Mouse (Mus musculus) megakaryocyte-erythroid progenitor cell, adult 5-6 weeks (primary cell): Measurements from ENCODE around the gene Cdcp1. TPM values are rescaled to one million over a fixed set of nuclear protein-coding genes. Genes with fewer than 3 reads are reported as not detected.

Experiments used
- ATAC-seq: replicated peaks from 2 replicates; pipeline ENCODE4 v1.8.0; 2016; ENCODE audit warnings: mild to moderate bottlenecking, inconsistent platforms; ENCODE audit not compliant: severe bottlenecking, poor library complexity, low FRiP score, low TSS enrichment
- total RNA-seq, 2 experiments: library from RNA; stranded (forward) in 1 of 2; stranded (reverse) in 1 of 2; fragments of 200-1000, 215-1000 nt in 1 of 2; fragments of >200 nt in 1 of 2; fragmentation: Nextera tagmentation in 1 of 2; gene quantifications; 2 replicates each; pipeline ENCODE4 v1.2.3; 2014 to 2017

The Cdcp1 gene
- total RNA-seq (2014; fragmentation: Nextera tagmentation) (0.57 and 1.2 TPM in 2 replicates), total RNA-seq (2017) (0.38 and 0.72 TPM in 2 replicates)

DNA sequence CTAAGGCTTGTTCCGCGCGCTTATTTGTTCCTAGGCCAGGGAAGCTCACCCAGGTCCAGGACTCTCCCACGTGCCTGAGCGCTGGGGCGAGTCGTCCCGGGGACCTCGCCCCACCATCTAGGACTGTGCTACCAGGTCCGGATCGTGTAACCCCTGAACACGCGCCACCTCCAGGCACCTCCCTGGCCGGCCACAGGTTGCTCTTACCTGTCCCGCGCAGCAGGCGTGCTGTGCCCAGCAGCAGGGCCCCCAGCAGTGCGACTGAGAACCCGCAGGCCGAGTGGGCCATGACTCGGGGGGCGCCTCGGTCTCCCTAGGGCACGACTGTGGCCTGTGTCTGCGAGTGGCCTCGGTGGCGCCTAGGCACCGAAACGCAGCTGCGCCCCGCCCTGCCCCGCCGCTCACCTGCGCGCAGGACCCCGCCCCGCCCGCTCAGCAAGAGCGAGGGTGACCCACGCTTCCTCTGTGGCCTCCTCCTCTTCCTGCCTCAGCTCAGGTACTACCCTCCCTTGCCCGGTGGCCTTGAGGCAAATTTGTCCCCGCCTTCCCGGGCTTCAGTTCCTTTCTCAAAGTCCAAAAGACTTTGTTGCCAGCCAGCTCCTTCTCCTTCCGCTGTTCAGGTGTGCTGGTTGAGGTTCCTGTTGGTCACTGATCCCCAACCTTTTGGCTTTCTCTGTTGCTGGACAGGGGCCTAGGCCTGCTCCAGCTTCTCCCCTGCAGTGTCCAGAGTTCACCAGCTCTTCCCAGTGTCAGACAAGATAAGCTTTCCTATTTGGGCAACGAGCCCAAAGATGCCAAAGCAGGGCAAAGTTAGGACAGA lies at the start of gene Cdcp1:
Cdcp1 (minus strand) TSS at position 418 of the 820 bp plus-strand sequence.
- peak; percentile 47 for ATAC-seq

DNA sequence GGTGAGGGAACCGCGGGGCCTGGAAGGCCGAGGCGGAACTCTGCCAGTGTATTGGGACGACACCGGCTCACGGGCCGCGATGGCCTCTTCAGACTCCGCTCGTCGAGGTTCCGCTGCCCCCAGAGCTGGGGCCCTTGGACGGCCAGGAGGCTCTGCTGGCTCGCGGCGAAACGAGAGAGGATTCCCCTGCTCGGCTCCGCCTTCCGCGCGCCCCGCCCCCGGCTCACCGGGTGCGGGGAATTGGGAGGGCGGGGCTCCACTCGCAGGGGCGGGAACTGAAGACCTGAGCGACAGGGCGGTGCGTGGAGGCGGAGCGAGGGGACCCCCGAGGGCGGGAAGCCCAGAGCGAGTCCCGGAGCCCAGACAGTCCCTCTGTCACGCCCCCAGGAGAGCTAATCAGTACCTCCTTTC lies 44.8 kb upstream of the Cdcp1 start, which contains the start of gene Tmem158:
Tmem158 (minus strand) TSS at position 154 of the 411 bp plus-strand sequence.
- peak; percentile 96 for ATAC-seq

DNA sequence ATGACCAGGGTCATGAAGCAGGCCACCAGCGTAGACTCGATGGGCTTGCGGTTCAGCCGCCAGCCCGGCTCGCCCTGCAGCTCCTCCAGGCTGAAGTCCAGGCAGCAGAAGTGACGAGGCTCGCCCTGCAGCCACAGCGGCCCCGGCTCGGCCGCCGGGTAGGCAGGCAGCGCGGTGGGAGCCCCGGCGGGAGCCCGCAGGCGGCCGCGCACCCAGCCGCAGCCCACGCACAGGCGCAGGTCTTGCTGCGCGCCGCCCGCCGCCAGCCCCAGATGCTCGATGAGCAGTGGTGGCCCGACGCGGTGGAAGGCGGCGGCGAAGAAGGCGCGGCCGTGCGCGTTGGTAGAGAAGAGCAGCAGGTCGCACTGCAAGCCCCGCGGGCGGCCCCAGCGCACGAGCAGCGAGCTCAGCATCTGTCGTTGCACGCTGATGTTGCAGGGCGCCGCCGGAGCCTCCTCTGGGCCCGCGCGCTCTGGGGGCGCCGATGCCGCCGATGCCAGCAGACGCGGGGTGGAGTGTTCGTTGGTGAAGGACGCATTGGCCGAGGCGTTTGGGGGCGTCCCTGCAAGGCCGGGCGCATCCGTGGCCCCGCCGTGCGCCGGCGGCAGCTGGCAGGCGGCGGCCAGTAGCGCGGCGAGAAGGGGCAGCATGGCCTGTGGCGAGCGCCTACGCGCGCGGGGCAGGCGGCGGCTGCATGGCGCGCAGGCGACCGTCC lies 44.2 kb upstream of the Cdcp1 start:
- ATAC-seq: peak; percentile 13

DNA sequence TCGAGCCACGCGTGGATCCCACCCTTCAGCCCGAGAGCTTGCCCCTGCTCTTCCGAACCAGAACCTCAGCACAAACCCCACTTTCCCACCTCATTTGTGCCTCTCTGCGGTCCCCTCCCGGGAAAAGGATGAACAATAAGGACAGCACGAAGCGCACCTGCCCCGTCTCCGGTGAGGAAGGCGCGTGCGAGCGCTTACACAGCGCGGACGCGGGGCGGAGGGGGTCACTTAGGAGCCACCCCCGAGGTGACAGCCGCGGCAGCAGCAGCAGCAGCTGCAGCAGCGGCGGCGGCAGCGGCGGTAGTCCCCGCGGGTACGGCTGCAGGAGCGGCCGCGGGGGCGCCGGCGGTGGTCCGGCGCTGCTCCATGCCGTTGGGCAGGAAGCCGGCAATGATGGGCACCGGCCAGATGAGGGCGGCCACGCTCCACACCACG lies 43.6 kb upstream of the Cdcp1 start:
- no peak for ATAC-seq

DNA sequence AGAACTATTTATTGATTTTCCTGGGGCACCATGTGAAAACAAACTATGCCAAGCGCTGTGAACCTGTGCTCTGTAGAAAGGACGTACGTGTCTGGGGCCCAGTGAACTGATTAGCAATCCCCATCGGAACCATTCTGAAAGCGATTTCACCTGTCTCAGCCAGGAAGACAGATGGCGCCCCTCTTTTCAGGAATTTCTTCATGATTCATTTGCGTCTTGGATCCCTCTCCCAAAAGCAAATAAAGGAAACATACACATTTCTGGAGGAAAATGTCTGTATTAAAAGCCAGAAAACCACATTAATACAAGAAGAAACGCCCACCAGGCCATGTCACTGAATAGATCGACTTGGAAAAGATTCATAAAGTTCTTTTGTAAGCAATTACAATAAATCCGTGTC lies 43.0 kb upstream of the Cdcp1 start:
- no peak for ATAC-seq

DNA sequence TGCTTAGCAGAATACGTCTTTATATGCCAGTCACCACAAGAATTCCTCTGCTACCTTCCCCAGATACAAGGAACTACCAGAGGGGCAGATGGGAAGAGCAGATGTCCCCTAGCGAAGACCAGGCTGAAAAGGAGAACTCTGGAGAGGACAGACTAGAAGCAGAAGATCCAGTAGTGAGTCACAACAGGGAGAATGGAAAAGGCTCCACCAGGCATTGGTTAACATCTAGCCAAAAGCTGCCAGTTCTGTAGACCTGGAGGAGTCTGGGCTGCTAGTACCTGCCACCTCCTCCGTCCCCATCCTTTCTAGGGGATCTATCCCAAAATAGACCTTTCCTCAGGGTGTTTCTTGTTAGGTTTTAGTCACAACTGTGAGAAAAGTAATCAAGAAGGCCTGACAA lies 39.9 kb upstream of the Cdcp1 start:
- ATAC-seq: no peak

DNA sequence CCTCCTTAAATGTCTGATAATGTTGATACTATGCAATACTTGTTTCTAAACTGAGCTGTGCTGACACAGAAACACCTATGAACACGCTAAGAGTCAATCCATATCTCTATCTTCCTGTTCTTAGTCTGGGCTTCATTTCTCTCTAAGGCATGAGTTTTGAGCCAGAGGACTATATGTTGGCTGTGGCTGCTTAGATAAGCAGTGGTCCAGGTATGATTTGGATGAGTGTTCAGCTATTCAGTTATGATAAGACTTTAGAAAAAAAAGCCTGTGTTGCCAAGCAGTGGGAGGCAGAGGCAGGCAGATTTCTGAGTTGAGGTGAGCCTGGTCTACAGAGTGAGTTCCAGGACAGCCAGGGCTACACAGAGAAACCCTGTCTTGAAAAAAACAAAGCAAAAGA lies 32.2 kb upstream of the Cdcp1 start:
- ATAC-seq: peak; percentile 65; the same call in 1 of the 2 replicates

DNA sequence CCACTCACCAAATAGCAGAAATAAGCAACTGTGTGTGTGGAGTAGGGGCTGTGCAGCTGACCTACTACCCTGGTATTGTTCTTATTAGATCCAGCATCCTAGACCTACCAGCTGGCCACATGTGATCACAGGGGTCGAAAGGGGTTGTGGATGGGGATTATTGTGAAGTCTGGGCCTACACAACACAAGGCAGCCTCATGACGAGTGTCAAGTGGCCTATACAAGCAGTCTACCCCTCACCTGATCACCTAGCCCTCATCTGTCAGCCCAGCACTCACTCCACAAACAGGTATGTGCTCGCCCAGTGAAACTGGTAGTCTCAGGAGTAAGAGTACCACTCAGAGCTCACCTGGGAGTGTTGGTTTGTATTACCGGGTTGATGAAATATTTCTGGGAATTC lies 29.3 kb upstream of the Cdcp1 start:
- no peak for ATAC-seq

DNA sequence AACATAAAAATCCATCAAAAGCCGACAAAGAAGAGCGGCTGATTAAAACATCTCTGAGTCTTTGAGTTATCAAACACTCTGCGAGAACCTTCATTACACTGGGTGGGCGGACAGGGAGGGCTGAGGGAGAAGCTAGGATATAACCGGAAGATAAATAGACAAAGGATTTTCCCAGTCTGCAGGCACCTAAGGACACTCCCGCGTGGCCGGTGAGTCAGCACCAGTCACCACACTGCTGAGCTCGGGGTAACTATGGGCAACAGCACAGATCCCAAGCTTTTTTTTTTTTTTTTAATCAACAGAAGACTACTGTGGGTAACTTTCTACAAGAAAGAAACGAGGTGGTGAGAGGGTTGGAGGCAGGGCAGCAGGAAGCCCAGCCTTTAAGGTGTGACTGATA lies 28.1 kb upstream of the Cdcp1 start:
- no peak for ATAC-seq

DNA sequence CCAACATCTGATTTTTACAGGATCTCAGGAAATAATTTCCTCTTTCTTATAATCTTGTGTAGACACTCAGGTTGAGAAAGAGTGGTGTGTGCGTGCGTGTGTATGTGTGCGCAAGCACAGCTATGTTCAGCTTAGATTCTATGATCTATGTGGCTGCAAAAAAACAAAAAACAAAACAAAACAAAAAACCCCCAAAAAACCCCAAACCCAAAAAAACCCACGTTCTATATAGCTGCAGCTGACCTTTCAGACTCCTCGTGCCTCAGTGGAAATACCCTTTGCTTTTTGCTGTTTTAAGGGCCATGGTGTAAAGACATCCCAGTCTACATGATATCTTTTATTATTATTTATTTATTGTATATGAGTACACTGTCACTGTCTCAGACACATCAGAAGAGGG lies 25.4 kb upstream of the Cdcp1 start:
- ATAC-seq: no peak

DNA sequence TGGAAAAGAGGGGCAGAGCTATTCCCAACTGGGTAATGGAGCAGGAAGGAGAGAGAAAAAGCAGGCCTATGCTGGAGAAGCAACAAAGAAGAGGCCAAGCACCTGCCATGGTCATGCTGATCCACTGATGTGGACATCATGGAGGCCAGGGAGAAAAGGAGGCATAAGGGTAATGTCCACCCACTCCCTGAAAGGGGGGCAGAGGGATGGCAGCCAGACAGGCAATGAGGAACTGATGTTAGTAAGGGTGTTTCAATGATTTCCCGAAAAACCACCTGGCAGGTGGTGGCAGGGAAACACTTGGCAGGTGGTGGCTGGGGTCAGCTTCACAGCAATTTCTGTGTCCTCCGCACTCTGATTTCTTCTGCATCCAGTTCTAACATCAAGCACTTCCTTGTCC lies 24.9 kb upstream of the Cdcp1 start:
- ATAC-seq: no peak

DNA sequence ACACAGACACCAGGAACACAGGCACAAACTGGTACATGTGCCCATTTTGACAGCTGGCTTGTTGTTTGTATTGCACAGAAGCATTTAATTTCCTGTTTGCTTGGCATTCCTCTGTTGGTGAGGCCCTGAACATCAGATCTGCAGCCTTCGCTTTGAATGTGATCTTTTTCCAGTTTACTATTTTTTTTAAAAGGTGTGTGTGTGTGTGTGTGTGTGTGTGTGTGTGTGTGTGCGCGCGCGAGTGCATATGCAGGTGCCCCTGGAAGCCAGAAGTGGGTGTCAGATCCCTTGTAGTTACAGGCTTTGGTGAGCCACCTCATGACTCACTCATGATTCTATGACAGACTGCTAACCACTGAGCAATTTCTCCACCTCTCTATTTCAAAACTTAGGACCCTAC lies 24.4 kb upstream of the Cdcp1 start:
- no peak for ATAC-seq

DNA sequence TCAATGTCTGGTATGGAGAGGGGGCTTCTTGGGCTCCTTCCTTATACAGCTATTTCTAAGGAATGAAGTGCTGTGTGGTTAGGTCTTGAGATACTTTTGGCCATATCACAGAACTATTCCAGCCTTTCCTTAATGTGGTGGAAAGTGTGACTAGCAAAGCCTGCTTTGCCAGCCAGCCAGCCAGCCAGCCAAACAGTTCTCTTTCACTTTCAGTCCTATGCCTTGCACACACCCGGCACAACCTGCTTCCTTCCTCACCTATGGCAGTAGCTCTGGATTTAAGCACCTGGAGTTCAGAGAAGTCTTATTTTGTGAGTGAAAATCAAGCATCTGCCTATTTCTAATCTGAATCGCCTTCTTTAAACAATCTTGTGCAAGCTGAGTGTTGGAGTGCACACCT lies 23.8 kb upstream of the Cdcp1 start:
- ATAC-seq: no peak

DNA sequence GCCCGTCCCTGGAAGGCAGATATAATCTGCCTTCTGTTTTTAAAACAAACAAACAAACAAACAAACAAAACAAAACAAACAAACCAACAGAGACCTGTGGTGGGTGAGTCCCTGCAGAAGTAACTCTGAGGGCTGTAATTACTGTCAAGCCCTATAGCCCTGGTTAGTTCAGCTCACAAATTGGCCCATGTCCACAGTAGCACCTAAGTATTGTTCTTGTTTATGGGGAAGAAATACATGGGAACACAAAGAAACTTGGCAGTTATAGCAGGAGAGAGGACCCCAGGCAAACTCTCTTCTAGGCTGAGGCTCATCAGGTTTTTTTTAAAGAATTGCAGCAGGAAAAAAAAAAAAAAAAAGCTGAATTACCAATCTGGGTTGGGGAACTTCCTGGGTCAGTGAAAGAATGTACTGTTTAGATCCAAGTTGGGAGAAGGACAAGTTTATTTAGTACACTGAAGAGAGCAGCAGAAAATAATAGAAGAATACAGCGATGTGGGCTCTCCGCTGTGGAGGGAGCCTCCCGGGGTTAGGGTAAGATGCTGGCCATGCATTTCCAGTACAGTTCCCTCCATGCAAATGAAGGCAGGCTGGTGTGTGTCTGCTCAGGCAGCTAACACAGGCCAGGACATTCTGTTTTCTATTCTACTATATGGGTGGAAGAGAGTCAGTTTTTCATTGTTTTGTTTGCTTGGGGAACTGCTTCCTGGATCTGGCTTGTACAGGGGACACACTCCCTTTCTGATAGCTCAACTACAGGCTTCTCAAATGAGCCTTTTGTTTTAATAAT lies 22.6 kb upstream of the Cdcp1 start:
- ATAC-seq: no peak

DNA sequence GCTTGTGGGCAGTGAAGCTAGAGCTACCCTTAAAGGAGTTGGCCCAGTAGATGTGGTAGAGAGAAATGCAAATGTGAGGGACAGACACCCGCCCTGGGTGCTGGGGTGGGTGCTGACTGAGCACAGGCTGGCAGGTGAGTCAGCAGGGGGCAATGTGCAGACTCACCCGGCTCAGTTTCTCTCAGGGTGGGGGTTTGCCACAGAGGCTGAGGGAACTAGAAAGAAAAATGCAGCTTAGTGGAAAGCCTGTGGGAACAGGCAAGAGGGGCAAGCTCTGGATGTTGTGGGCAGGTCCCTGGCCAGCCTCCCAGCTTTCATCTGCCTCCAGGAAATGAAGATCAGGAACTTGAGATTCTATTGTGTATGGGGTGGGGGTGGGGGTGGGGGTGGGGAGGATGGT lies 21.9 kb upstream of the Cdcp1 start:
- 0 out of 2 replicates have a peak, but pooled peaks have one; percentile 24 for ATAC-seq

DNA sequence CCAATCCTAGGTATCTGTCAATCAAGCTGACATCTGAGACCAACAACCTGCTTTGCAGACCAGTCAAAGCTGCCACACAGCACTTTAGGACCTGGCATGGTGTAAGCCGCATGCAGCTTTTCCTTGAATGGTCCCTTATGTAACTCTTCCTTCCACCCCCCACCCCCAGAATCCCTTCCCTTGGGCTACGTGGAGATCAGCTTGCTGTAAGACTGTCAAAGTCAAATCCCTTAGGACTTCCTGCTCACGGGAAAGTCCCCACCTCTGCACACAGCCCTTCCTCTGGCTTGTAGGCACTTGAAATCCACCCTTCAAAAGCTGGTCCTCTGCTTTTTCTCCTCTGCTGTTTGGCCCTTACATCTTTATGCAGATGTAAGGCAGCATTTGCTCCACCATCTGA lies 19.8 kb upstream of the Cdcp1 start:
- no peak for ATAC-seq

DNA sequence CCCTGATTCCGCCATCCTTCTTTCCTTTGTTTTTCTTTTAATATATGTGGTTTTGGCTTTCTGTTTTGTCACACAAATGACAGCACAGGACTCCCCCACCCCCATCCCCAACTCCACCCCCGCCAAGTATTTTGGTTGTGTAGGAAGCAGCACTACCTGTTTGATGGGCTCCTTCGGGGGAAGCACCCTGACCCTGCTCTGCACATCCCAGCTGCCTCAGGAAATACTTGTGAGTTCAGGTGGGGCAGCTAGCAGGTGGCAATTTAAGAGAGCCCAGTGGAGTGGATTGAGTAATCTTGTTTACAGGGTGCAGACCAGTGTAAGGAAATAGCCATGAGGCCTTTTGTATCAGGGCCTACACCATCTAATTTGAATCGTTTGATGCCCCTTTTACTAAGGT lies 14.0 kb upstream of the Cdcp1 start:
- no peak for ATAC-seq

DNA sequence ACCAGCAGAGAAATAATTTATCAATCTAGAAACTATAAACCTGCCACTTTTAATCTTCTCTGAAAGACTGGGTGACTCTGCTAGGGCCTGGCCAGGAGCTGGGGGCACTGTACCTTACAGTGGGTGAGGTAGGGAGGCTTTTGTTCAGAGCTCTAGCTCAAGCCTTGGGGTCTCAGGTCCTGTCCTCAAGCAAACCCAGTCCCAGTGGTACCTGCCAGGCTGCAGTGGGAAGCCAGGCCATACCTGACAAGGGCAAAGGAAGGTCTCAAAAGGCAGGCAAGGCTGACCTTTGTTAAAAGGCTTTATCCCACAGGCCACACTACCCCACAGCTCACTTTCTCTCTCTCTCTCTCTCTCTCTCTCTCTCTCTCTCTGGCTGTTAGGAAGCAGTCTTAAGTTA lies 12.8 kb upstream of the Cdcp1 start:
- ATAC-seq: no peak

DNA sequence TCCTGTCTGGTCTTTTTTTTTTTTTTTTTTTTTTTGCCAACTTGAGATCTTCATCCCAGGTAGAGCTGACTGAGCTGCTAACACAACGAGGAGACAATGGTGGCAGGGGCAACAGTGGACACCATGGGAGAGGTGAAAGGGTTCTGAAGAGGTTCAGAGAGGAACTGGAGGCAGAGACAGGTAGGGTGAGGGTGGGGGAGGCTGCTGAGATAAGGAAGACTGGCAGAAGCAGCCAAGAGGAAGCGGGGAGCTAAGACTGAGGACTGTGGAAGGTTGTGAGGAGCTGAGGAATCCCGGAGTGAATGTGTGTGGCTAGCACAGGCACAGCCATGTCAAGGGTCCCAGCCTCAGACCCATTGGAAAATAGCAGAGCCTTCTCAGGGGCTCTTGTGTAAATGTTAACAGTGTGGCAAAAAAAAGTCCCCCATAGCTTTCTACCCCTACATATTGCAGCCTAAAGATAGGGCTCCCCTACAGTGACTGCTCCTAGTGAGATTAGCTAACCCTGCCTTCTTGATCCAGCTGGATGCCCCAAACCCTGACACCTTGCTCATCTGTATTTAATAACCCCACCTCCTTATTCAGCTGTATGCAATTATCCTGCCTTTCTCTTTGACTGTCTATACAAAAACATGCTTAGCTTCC lies 11.4 kb upstream of the Cdcp1 start:
- ATAC-seq: peak; percentile 86
